Mouse (Mus musculus) erythroblast, embryonic 14.5 days (primary cell): ENCODE data around the gene Smc3.
"Not testable (repeated sequence)": the region's sequence is repeated elsewhere in the genome, so short reads cannot be mapped to it uniquely, and the experiment has no call there.

Experiments
- GATA1 ChIP-seq: IDR thresholded peaks from 2 replicates; pipeline ENCODE4 v1.6.1; 2012; ENCODE audit warnings: low read length, inconsistent platforms, mixed read lengths
- TAL1 ChIP-seq: IDR thresholded peaks from 3 replicates; pipeline ENCODE4 v1.6.1; 2012; ENCODE audit warnings: low read length, inconsistent platforms, mixed read lengths

GRCm38 (mm10) chr19:53580271-53580670 lies 19.9 kb upstream of the Smc3 start:
- not testable (repeated sequence) for TF ChIP-seq TAL1, GATA1
